Mouse (Mus musculus): ENCODE measurements around the gene Ankrd44.

DNA sequence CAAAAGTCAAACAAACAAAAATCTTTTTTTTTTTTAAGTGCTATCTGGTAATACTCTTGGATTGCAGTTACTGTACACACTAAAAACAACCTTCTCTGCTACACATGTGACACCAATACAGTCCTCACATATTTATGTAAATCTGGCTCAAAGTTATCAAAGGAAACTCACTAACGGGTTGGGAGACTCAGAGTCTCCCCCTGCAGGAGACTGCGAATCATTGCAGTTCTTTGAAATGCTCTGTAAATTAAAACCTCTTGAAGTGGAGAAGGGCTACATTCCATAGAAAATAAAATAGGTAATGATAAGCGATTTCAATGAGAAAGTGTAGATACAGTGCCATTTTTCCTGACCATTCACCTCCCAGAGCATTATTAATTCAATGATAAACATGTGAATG, 219.6 kb downstream of the Ankrd44 start:
- TF ChIP-seq MAX (IDR thresholded peaks at IDR 0.05; ENCODE audit: low read depth): no peak
- no peak for TF ChIP-seq POLR2A (IDR thresholded peaks at IDR 0.05; ENCODE audit: insufficient read length, low read depth)
- TF ChIP-seq MYOD1 (IDR thresholded peaks at IDR 0.05; ENCODE audit: control insufficient read depth in 1 of 3, insufficient read length in 2 of 3, low read depth in 2 of 3): no peak

Data from myocyte (in vitro differentiated cells).